Comparison of ENCODE assay signal across 24 mouse cellular contexts in genomic region chr3:116477351-116477750, GRCm38 (mm10).
"Had no signal": no experiment of that assay in that cellular context is flagged by ENCODE, and none has a peak within 500 bp of the region (broad histone marks: within the 10 kb centered on the region; RNA-seq: fewer than 3 reads in every experiment).

No protein-coding gene starts in this region.

- H3K36me3 ChIP-seq: heart, embryonic 10.5 days; heart, embryonic 12.5 days; hindbrain, embryonic 13.5 days; hindbrain, embryonic 15.5 days; limb, embryonic 12.5 days; liver, embryonic 13.5 days; liver, embryonic 15.5 days had no signal

- H3K27me3 ChIP-seq: heart, embryonic 12.5 days; hindbrain, embryonic 13.5 days; hindbrain, embryonic 15.5 days; limb, embryonic 12.5 days; liver, embryonic 15.5 days had no signal

- H3K9me3 ChIP-seq: heart, embryonic 10.5 days; heart, embryonic 12.5 days; hindbrain, embryonic 13.5 days; hindbrain, embryonic 15.5 days; limb, embryonic 12.5 days; liver, embryonic 13.5 days; liver, embryonic 15.5 days had no signal

- H3K4me3 ChIP-seq: heart, embryonic 10.5 days; heart, embryonic 12.5 days; hindbrain, embryonic 13.5 days; hindbrain, embryonic 15.5 days; limb, embryonic 12.5 days; liver, embryonic 13.5 days; liver, embryonic 15.5 days had no signal

- H3K4me2 ChIP-seq: heart, embryonic 12.5 days; hindbrain, embryonic 13.5 days; hindbrain, embryonic 15.5 days; limb, embryonic 12.5 days; liver, embryonic 11.5 days; liver, embryonic 13.5 days; liver, embryonic 15.5 days had no signal

- H3K9ac ChIP-seq: heart, embryonic 12.5 days; hindbrain, embryonic 13.5 days; hindbrain, embryonic 15.5 days; limb, embryonic 12.5 days; liver, embryonic 13.5 days; liver, embryonic 15.5 days; liver, postnatal 0 days had no signal

- H3K4me1 ChIP-seq: hindbrain, embryonic 13.5 days; hindbrain, embryonic 15.5 days; limb, embryonic 12.5 days; liver, embryonic 15.5 days had no signal

- H3K27ac ChIP-seq: heart, embryonic 10.5 days; hindbrain, embryonic 13.5 days; hindbrain, embryonic 15.5 days; hindbrain, postnatal 0 days; limb, embryonic 12.5 days; liver, embryonic 13.5 days; liver, embryonic 15.5 days had no signal

- DNase-seq: gastrocnemius, postnatal 14 days; gastrocnemius, postnatal 36 days; heart, postnatal 10 days; heart, postnatal 36 days; kidney, adult 11 months; kidney, adult 2 months; kidney, adult 9 months; kidney, postnatal 10 days; kidney, postnatal 36 days; layer of hippocampus, adult 9-11 months; layer of hippocampus, postnatal 36 days; left cerebral cortex, postnatal 4 days; liver; liver, embryonic 13.5 days; liver, postnatal 0 days had no signal

- ATAC-seq: hindbrain, postnatal 0 days; intestine, embryonic 16.5 days; liver, postnatal 0 days had no signal
